In genomic region chr6:124768704-124769044, GRCm38 (mm10) we compare ENCODE assay signal across 8 mouse cellular contexts. TPM values are rescaled to one million over a fixed set of nuclear protein-coding genes. Genes with fewer than 3 reads are reported as not detected.
A peak's percentile ranks its signal among the peaks of the same experiment; 100 is the strongest.
DNase-seq lines count a peak whose midpoint lies in the region; ATAC-seq and TF ChIP-seq lines count a peak whose summit lies in the region.

No protein-coding gene starts in this region.

- WGBS in kidney, adult 2 months, result 29% methylated on average over 9 of the region's 9 CpGs
- WGBS in hindbrain, embryonic 16.5 days, result 5% methylated on average over 9 of the region's 9 CpGs
- WGBS in midbrain, embryonic 16.5 days, result 3% methylated on average over 9 of the region's 9 CpGs

- no peak for TF ChIP-seq POLR2A in kidney, adult 2 months (IDR thresholded peaks at IDR 0.05; ENCODE audit: low read depth, low read length)

- H3K27ac ChIP-seq in kidney, adult 2 months (ENCODE audit: insufficient read depth, low read depth, low read length), result no peak overlapping the region
- H3K27ac ChIP-seq in brown adipose tissue, adult 24 weeks (replicated peaks; ENCODE audit: low read depth, low read length), result no peak overlapping the region
- H3K27ac ChIP-seq in hindbrain, embryonic 16.5 days (ENCODE audit: low read depth, low read length), result peak overlapping the region; percentile 75
- H3K27ac ChIP-seq in midbrain, embryonic 16.5 days (ENCODE audit: low read length), result peak overlapping the region; percentile 77; the same call in 1 of the 2 replicates

- no peak for TF ChIP-seq CTCF in kidney, adult 2 months (conservative IDR thresholded peaks at IDR 0.05; ENCODE audit: insufficient read depth, insufficient read length, low read depth, low read length)

- peak overlapping the region; percentile 49; the same call in 1 of the 2 replicates for H3K4me3 ChIP-seq in kidney, adult 2 months (ENCODE audit: insufficient read depth, low read depth, low read length)
- peak overlapping the region; percentile 66 for H3K4me3 ChIP-seq in brown adipose tissue, adult 24 weeks (ENCODE audit: insufficient read depth, low read depth, low read length)
- H3K4me3 ChIP-seq in hindbrain, embryonic 16.5 days (ENCODE audit: low read length), result peak overlapping the region; percentile 63
- peak overlapping the region; percentile 68 for H3K4me3 ChIP-seq in midbrain, embryonic 16.5 days (ENCODE audit: low read depth, low read length)

- peak; percentile 12 for ATAC-seq in hindbrain, embryonic 16.5 days
- peak; percentile 9; the same call in 1 of the 2 replicates for ATAC-seq in midbrain, embryonic 16.5 days

- 0 out of 2 replicates have a peak, but pooled peaks cover 3% of the 10 kb centered on the region for H3K4me1 ChIP-seq in kidney, adult 2 months (ENCODE audit: control insufficient read depth, insufficient read depth, low read length)
- no peaks in the 10 kb centered on the region for H3K4me1 ChIP-seq in brown adipose tissue, adult 24 weeks (ENCODE audit: control insufficient read depth, insufficient read depth, insufficient read length, low read length)
- H3K4me1 ChIP-seq in hindbrain, embryonic 16.5 days (ENCODE audit: control insufficient read depth, insufficient read depth, low read depth, low read length), result peaks cover 20% of the 10 kb centered on the region
- peaks cover 18% of the 10 kb centered on the region for H3K4me1 ChIP-seq in midbrain, embryonic 16.5 days (ENCODE audit: control insufficient read depth, insufficient read depth, low read length)

- DNase-seq in kidney, adult 2 months, result no peak
- DNase-seq in kidney, adult 8-10 months, result no peak
- no peak for DNase-seq in right cerebral cortex, postnatal 25 days
- no peak for DNase-seq in layer of hippocampus, adult 9-11 months
- no peak for DNase-seq in embryo, embryonic 11 days

- peak overlapping the region; percentile 82 for H3K4me2 ChIP-seq in hindbrain, embryonic 16.5 days (ENCODE audit: low read length)
- H3K4me2 ChIP-seq in midbrain, embryonic 16.5 days (ENCODE audit: low read length), result peak overlapping the region; percentile 77

- no peaks in the 10 kb centered on the region for H3K9me3 ChIP-seq in hindbrain, embryonic 16.5 days (ENCODE audit: control insufficient read depth, low read length)
- no peaks in the 10 kb centered on the region for H3K9me3 ChIP-seq in midbrain, embryonic 16.5 days (replicated peaks; ENCODE audit: control insufficient read depth, low read length, poor library complexity, severe bottlenecking)

- no peaks in the 10 kb centered on the region for H3K36me3 ChIP-seq in kidney, adult 2 months (ENCODE audit: control insufficient read depth, insufficient read depth, low read length)
- H3K36me3 ChIP-seq in hindbrain, embryonic 16.5 days (ENCODE audit: control insufficient read depth, insufficient read depth, low read length), result 0 out of 2 replicates have a peak, but pooled peaks cover 2% of the 10 kb centered on the region
- H3K36me3 ChIP-seq in midbrain, embryonic 16.5 days (ENCODE audit: control insufficient read depth, insufficient read depth, low read length), result no peaks in the 10 kb centered on the region

- no peaks in the 10 kb centered on the region for H3K27me3 ChIP-seq in kidney, adult 2 months (replicated peaks; ENCODE audit: control insufficient read depth, insufficient read depth, low read length)
- H3K27me3 ChIP-seq in hindbrain, embryonic 16.5 days (replicated peaks; ENCODE audit: control insufficient read depth, insufficient read depth, low read length), result no peaks in the 10 kb centered on the region
- H3K27me3 ChIP-seq in midbrain, embryonic 16.5 days (ENCODE audit: control insufficient read depth, insufficient read depth, low read depth, low read length), result no peaks in the 10 kb centered on the region

- peak overlapping the region; percentile 84 for H3K9ac ChIP-seq in hindbrain, embryonic 16.5 days (ENCODE audit: low read depth, low read length)
- peak overlapping the region; percentile 84 for H3K9ac ChIP-seq in midbrain, embryonic 16.5 days (ENCODE audit: low read depth, low read length)

RNA-seq across cellular contexts. Expression of gene Eno2, which starts 0.8 kb away (rescaled TPM):
- 2.6 and 3.2 TPM in 2 replicates for polyA plus RNA-seq in kidney, adult 2 months (2012; rRNA removed)
- polyA plus RNA-seq in brown adipose tissue, adult 24 weeks (2012; ENCODE audit: insufficient read depth, insufficient read length, missing spikeins), result 0.63 TPM in 1 of 2 replicates, not detected in the other
- 192 and 210 TPM in 2 replicates for polyA plus RNA-seq in hindbrain, embryonic 16.5 days (2015; fragmentation: Nextera tagmentation; extraction: Ambion mirVana)
- polyA plus RNA-seq in midbrain, embryonic 16.5 days (2015; fragmentation: Nextera tagmentation; extraction: Ambion mirVana), result 94.4 and 138 TPM in 2 replicates

RNA-seq across cellular contexts. Expression of gene Lrrc23, which starts 10.9 kb away (rescaled TPM):
- polyA plus RNA-seq in kidney, adult 2 months (2012; rRNA removed), result 0.41 and 0.66 TPM in 2 replicates
- polyA plus RNA-seq in brown adipose tissue, adult 24 weeks (2012; ENCODE audit: insufficient read depth, insufficient read length, missing spikeins), result not detected in 2 replicates
- polyA plus RNA-seq in hindbrain, embryonic 16.5 days (2015; fragmentation: Nextera tagmentation; extraction: Ambion mirVana), result 4.0 and 5.3 TPM in 2 replicates
- polyA plus RNA-seq in midbrain, embryonic 16.5 days (2015; fragmentation: Nextera tagmentation; extraction: Ambion mirVana), result 5.7 and 6.3 TPM in 2 replicates

RNA-seq across cellular contexts. Expression of gene Atn1, which starts 12.3 kb away (rescaled TPM):
- polyA plus RNA-seq in kidney, adult 2 months (2012; rRNA removed), result 49.1 and 65.4 TPM in 2 replicates
- 31.7 and 35.7 TPM in 2 replicates for polyA plus RNA-seq in brown adipose tissue, adult 24 weeks (2012; ENCODE audit: insufficient read depth, insufficient read length, missing spikeins)
- polyA plus RNA-seq in hindbrain, embryonic 16.5 days (2015; fragmentation: Nextera tagmentation; extraction: Ambion mirVana), result 24.7 and 28.5 TPM in 2 replicates
- 28.9 and 29.3 TPM in 2 replicates for polyA plus RNA-seq in midbrain, embryonic 16.5 days (2015; fragmentation: Nextera tagmentation; extraction: Ambion mirVana)

RNA-seq across cellular contexts. Expression of gene Gm45234, which starts 12.9 kb away (rescaled TPM):
- not detected in 2 replicates for polyA plus RNA-seq in kidney, adult 2 months (2012; rRNA removed)
- not detected in 2 replicates for polyA plus RNA-seq in brown adipose tissue, adult 24 weeks (2012; ENCODE audit: insufficient read depth, insufficient read length, missing spikeins)
- not detected in 2 replicates for polyA plus RNA-seq in hindbrain, embryonic 16.5 days (2015; fragmentation: Nextera tagmentation; extraction: Ambion mirVana)
- not detected in 2 replicates for polyA plus RNA-seq in midbrain, embryonic 16.5 days (2015; fragmentation: Nextera tagmentation; extraction: Ambion mirVana)

RNA-seq across cellular contexts. Expression of gene Grcc10, which starts 27.5 kb away (rescaled TPM):
- polyA plus RNA-seq in kidney, adult 2 months (2012; rRNA removed), result 387 and 474 TPM in 2 replicates
- 301 and 355 TPM in 2 replicates for polyA plus RNA-seq in brown adipose tissue, adult 24 weeks (2012; ENCODE audit: insufficient read depth, insufficient read length, missing spikeins)
- polyA plus RNA-seq in hindbrain, embryonic 16.5 days (2015; fragmentation: Nextera tagmentation; extraction: Ambion mirVana), result 587 and 645 TPM in 2 replicates
- 665 and 679 TPM in 2 replicates for polyA plus RNA-seq in midbrain, embryonic 16.5 days (2015; fragmentation: Nextera tagmentation; extraction: Ambion mirVana)

Comparison
In these comparisons a context has a peak if more than half of its experiments do, and no peak if none do; other contexts are left out.
1. H3K27ac ChIP-seq: peak in hindbrain, embryonic 16.5 days (single experiment) and midbrain, embryonic 16.5 days (single experiment); none in kidney, adult 2 months (single experiment) and brown adipose tissue, adult 24 weeks (single experiment).
2. RNA of gene Eno2, which starts 0.8 kb away (polyA plus RNA-seq): 192 to 210 TPM in hindbrain, embryonic 16.5 days and 94.4 to 138 TPM in midbrain, embryonic 16.5 days; 2.6 to 3.2 TPM in kidney, adult 2 months and 0.63 TPM in brown adipose tissue, adult 24 weeks; every median in the first group is over 10 times any median in the second.
3. Peak in every context shown above with its lines, with median percentiles within 50 percentile points of each other: H3K4me3 ChIP-seq.